Mouse (Mus musculus): Measurements from ENCODE around the gene Enpp4.

DNA sequence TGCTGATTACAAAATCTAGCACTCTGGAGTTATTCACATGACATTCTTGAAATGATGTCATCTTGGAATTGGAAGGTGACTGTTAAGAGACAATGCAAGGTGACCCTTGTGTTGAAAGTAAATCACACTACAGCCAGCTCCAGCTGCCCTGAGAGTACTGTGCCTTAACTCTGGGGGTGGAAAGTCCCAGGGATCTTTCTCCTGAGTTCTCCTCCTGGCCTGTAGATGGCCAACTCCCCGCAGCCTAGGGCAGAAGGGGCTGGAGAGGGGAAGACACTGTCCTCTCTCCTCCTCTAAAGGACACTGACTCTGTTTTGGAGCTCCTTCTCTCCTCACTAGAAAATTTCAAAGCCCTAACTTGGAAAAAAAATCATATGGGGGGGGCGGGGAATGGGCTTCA is 14.1 kb downstream of the Enpp4 start:
- no peak for TF ChIP-seq POLR2A (IDR thresholded peaks at IDR 0.05; ENCODE audit: low read depth, low read length)
- TF ChIP-seq CTCF (IDR thresholded peaks at IDR 0.05; ENCODE audit: extremely low read depth, insufficient read depth, insufficient read length, insufficient replicate concordance), result no peak

All from spleen, adult 2 months (tissue).